Mouse (Mus musculus): ENCODE measurements around the gene Mrps18b.

- TF ChIP-seq CTCF (IDR thresholded peaks at IDR 0.05; ENCODE audit: extremely low read depth, insufficient read depth, insufficient read length, insufficient replicate concordance) (no peak), POLR2A (IDR thresholded peaks at IDR 0.05; ENCODE audit: low read depth, low read length) (no peak)
Measured at GRCm38 (mm10) chr17:35887725-35888124, 28.5 kb downstream of the Mrps18b start.
